Comparison of ENCODE assay signal across 9 mouse cellular contexts in genomic region chr7:36694642-36695191, GRCm38 (mm10). TPM values are rescaled to one million over a fixed set of nuclear protein-coding genes. Genes with fewer than 3 reads are reported as not detected.
DNase-seq lines count a peak whose midpoint lies in the region; ATAC-seq and TF ChIP-seq lines count a peak whose summit lies in the region.
"Had no signal": no experiment of that assay in that cellular context is flagged by ENCODE, and none has a peak within 500 bp of the region (broad histone marks: within the 10 kb centered on the region; RNA-seq: fewer than 3 reads in every experiment).

No protein-coding gene starts in this region.

- no peak for TF ChIP-seq EP300 in stomach, postnatal 0 days (optimal IDR thresholded peaks at IDR 0.05)

- no peak for ATAC-seq in neural tube, embryonic 11.5 days (ENCODE audit: insufficient read depth, low FRiP score, low TSS enrichment)
- no peak for ATAC-seq in limb, embryonic 14.5 days (ENCODE audit: low FRiP score, low read depth)
- ATAC-seq in stomach, postnatal 0 days (ENCODE audit: low FRiP score, low TSS enrichment) = no peak
- ATAC-seq: Patski had no signal

- peaks cover 18% of the 10 kb centered on the region for H3K4me1 ChIP-seq in neural tube, embryonic 11.5 days (ENCODE audit: control insufficient read depth, insufficient read depth, low read length)
- peaks cover 20% of the 10 kb centered on the region for H3K4me1 ChIP-seq in limb, embryonic 14.5 days (ENCODE audit: control insufficient read depth, insufficient read depth, low read length)
- H3K4me1 ChIP-seq in stomach, postnatal 0 days (replicated peaks; ENCODE audit: control insufficient read depth, insufficient read depth) = no peaks in the 10 kb centered on the region

- TF ChIP-seq POLR2A in limb, embryonic 14.5 days (IDR thresholded peaks at IDR 0.05; ENCODE audit: borderline replicate concordance, extremely low read depth, insufficient read depth, insufficient read length) = no peak

- no peak overlapping the region for H3K9ac ChIP-seq in neural tube, embryonic 11.5 days (ENCODE audit: low read length)
- H3K9ac ChIP-seq in limb, embryonic 14.5 days (ENCODE audit: low read depth, low read length, severe bottlenecking) = peak overlapping the region; percentile 75; the same call in 1 of the 2 replicates
- no peak overlapping the region for H3K9ac ChIP-seq in stomach, postnatal 0 days (ENCODE audit: low read length)

- H3K27me3 ChIP-seq in neural tube, embryonic 11.5 days (ENCODE audit: control insufficient read depth, insufficient read depth, low read length) = peaks cover 44% of the 10 kb centered on the region
- H3K27me3 ChIP-seq in limb, embryonic 14.5 days (ENCODE audit: control insufficient read depth, insufficient read depth, low read length) = peaks cover 62% of the 10 kb centered on the region
- peaks cover 5% of the 10 kb centered on the region; the same call in 1 of the 2 replicates for H3K27me3 ChIP-seq in stomach, postnatal 0 days (ENCODE audit: control insufficient read depth, insufficient read depth, low read length)

- intact Hi-C loops in gastrocnemius, adult 2 months (cut with DNase I) = loop anchor here (5.0 to 10.0 kb wide), 4 partner anchors 88 to 1050 kb away; partner anchors contain the start of gene Pdcd5

- WGBS in neural tube, embryonic 11.5 days = 5% methylated on average over 7 of the region's 7 CpGs
- WGBS in limb, embryonic 14.5 days = 10% methylated on average over 7 of the region's 7 CpGs
- WGBS in stomach, postnatal 0 days = 54% methylated on average over 7 of the region's 7 CpGs

- H3K9me3 ChIP-seq in neural tube, embryonic 11.5 days (ENCODE audit: control insufficient read depth, low read length) = no peaks in the 10 kb centered on the region
- no peaks in the 10 kb centered on the region for H3K9me3 ChIP-seq in limb, embryonic 14.5 days (ENCODE audit: control insufficient read depth, low read length)
- no peaks in the 10 kb centered on the region for H3K9me3 ChIP-seq in stomach, postnatal 0 days (ENCODE audit: control insufficient read depth, low read length)

- H3K4me3 ChIP-seq in gastrocnemius, adult 2 months = peak overlapping the region; percentile 79
- H3K4me3 ChIP-seq in neural tube, embryonic 11.5 days (ENCODE audit: low read depth, low read length) = peak overlapping the region; percentile 92
- peak overlapping the region; percentile 82 for H3K4me3 ChIP-seq in limb, embryonic 14.5 days (replicated peaks; ENCODE audit: low read length)
- peak overlapping the region; percentile 83 for H3K4me3 ChIP-seq in stomach, postnatal 0 days (ENCODE audit: low read depth, low read length)

- no peak overlapping the region for H3K27ac ChIP-seq in gastrocnemius, adult 2 months
- H3K27ac ChIP-seq in neural tube, embryonic 11.5 days (ENCODE audit: low read depth, low read length) = no peak overlapping the region
- no peak overlapping the region for H3K27ac ChIP-seq in limb, embryonic 14.5 days (replicated peaks; ENCODE audit: low read depth, low read length)
- H3K27ac ChIP-seq in stomach, postnatal 0 days (replicated peaks) = no peak overlapping the region

- H3K36me3 ChIP-seq in neural tube, embryonic 11.5 days (ENCODE audit: control insufficient read depth, insufficient read depth, low read length) = no peaks in the 10 kb centered on the region
- no peaks in the 10 kb centered on the region for H3K36me3 ChIP-seq in limb, embryonic 14.5 days (ENCODE audit: control insufficient read depth, insufficient read depth, low read length)
- no peaks in the 10 kb centered on the region for H3K36me3 ChIP-seq in stomach, postnatal 0 days (ENCODE audit: control insufficient read depth, insufficient read depth, low read length)

- no peak for TF ChIP-seq CTCF in gastrocnemius, adult 2 months (IDR thresholded peaks at IDR 0.05)
- no peak for TF ChIP-seq CTCF in stomach, postnatal 0 days (IDR thresholded peaks at IDR 0.05; ENCODE audit: low read depth)

- peak overlapping the region; percentile 94 for H3K4me2 ChIP-seq in neural tube, embryonic 11.5 days (ENCODE audit: low read depth)
- H3K4me2 ChIP-seq in limb, embryonic 14.5 days (replicated peaks; ENCODE audit: low read depth, low read length, severe bottlenecking) = peak overlapping the region; percentile 99; the same call in 1 of the 2 replicates
- H3K4me2 ChIP-seq in stomach, postnatal 0 days (replicated peaks; ENCODE audit: low read depth) = peak overlapping the region; percentile 99; the same call in 1 of the 2 replicates

- DNase-seq in gastrocnemius, adult 2 months = no peak
- no peak for DNase-seq in gastrocnemius, adult 18-20 months (ENCODE audit: low spot score)
- no peak for DNase-seq in neural tube, embryonic 11.5 days (ENCODE audit: low spot score)
- DNase-seq in neural tube, embryonic 10.5 days (ENCODE audit: extremely low spot score, low spot score) = no peak
- no peak for DNase-seq in limb, embryonic 14.5 days (ENCODE audit: low spot score)
- no peak for DNase-seq in stomach, postnatal 0 days (ENCODE audit: low spot score)
- no peak for DNase-seq in gastrocnemius, postnatal 10 days
- DNase-seq in thymus, adult 18-20 months = no peak

RNA-seq across cellular contexts. Expression of gene Tshz3, which starts 3.2 kb away (rescaled TPM):
- 1 to 10 TPM; 2.9 to 3.1 TPM for total RNA-seq in gastrocnemius, adult 2 months (2021)
- 1 to 10 TPM; 2.0 to 2.2 TPM for total RNA-seq in gastrocnemius, adult 18-20 months (2021)
- polyA plus RNA-seq in neural tube, embryonic 11.5 days (2014; fragmentation: Nextera tagmentation; extraction: Ambion mirVana) = 15.2 and 16.3 TPM in 2 replicates
- polyA plus RNA-seq in limb, embryonic 14.5 days (2012; rRNA removed) = 13.9 and 14.3 TPM in 2 replicates
- 10.4 and 10.8 TPM in 2 replicates for polyA plus RNA-seq in limb, embryonic 14.5 days (2014; fragmentation: Nextera tagmentation; extraction: Ambion mirVana)
- polyA plus RNA-seq in stomach, postnatal 0 days (2015; fragmentation: Nextera tagmentation; extraction: Ambion mirVana) = 4.3 and 4.4 TPM in 2 replicates
- 10 to 100 TPM in 1 of 2 experiments, 1 to 10 TPM in 1; 7.8 to 11.0 TPM for total RNA-seq in gastrocnemius, postnatal 10 days (2021)
